Mouse (Mus musculus): Measurements from ENCODE around the gene Adam15.

DNA sequence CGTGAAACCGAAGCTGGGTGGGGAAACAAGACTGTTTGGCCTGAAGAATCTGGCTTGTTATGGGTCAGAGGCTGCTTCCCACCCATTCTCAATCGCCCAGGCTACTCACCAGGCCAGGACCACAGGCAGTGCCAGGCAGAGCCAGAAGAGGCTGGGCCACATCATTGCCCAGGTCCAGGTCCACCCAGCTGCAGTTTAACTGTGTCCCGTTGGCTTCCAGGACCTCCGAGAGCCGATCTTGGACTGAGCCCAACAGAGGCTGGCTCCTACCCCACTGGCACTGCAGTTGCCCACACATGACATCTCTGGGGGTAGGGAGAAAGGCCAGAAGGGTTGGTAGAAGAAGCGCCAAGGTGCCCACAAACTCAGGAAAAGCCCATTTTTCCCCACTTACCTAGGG lies 6.5 kb downstream of the Adam15 start:
- no peak for TF ChIP-seq GATA1 (IDR thresholded peaks at IDR 0.05; ENCODE audit: low read length)
- TF ChIP-seq TAL1 (IDR thresholded peaks at IDR 0.05; ENCODE audit: low read length) = no peak
